Mouse (Mus musculus) heart, adult 2 months (tissue): ENCODE data around the gene Slc6a13.

Experiments
- CTCF ChIP-seq: fragments of 200-600 bp; IDR thresholded peaks from 2 replicates; pipeline ENCODE4 v1.8.1; 2022; ENCODE audit warnings: antibody characterized with exemption, mild to moderate bottlenecking, moderate library complexity
- EP300 ChIP-seq: fragments of 200-500 bp; IDR thresholded peaks from 2 replicates; pipeline ENCODE4 v1.6.1; 2011; ENCODE audit warnings: low read depth, low read length, control low read depth; ENCODE audit not compliant: insufficient read depth
- POLR2A ChIP-seq: fragments of 200-500 bp; IDR thresholded peaks from 2 replicates; pipeline ENCODE4 v1.6.1; 2011; ENCODE audit warnings: mild to moderate bottlenecking, low read depth, low read length, control low read depth; ENCODE audit not compliant: insufficient read depth

- TF ChIP-seq CTCF (no peak), EP300 (no peak), POLR2A (no peak)
Measured at GRCm38 (mm10) chr6:121262004-121262403, 38.0 kb upstream of the Slc6a13 start.
